ENCODE assay signal across 8 mouse cellular contexts in genomic region chr11:94472585-94472915, GRCm38 (mm10). TPM values are rescaled to one million over a fixed set of nuclear protein-coding genes. Genes with fewer than 3 reads are reported as not detected.
DNase-seq lines count a peak whose midpoint lies in the region; ATAC-seq lines count a peak whose summit lies in the region.

No protein-coding gene starts in this region.

- under 1% methylated on average over 15 of the region's 15 CpGs for WGBS in heart, embryonic 16.5 days
- WGBS in hindbrain, embryonic 11.5 days: under 1% methylated on average over 15 of the region's 15 CpGs
- 1% methylated on average over 15 of the region's 15 CpGs for WGBS in midbrain, embryonic 13.5 days

- H3K36me3 ChIP-seq in heart, embryonic 16.5 days (ENCODE audit: control insufficient read depth, insufficient read depth): no peaks in the 10 kb centered on the region
- no peaks in the 10 kb centered on the region for H3K36me3 ChIP-seq in hindbrain, embryonic 11.5 days (ENCODE audit: control insufficient read depth, insufficient read depth, low read length)
- H3K36me3 ChIP-seq in midbrain, embryonic 13.5 days: no peaks in the 10 kb centered on the region

- peak overlapping the region; percentile 72 for H3K9ac ChIP-seq in heart, embryonic 16.5 days (ENCODE audit: low read length)
- H3K9ac ChIP-seq in hindbrain, embryonic 11.5 days (ENCODE audit: low read depth, low read length): peak overlapping the region; percentile 89
- peak overlapping the region; percentile 95 for H3K9ac ChIP-seq in midbrain, embryonic 13.5 days (replicated peaks)

- H3K4me2 ChIP-seq in heart, embryonic 16.5 days (ENCODE audit: low read depth, low read length): peak overlapping the region; percentile 86
- H3K4me2 ChIP-seq in hindbrain, embryonic 11.5 days (replicated peaks; ENCODE audit: low read depth, low read length): peak overlapping the region; percentile 100
- H3K4me2 ChIP-seq in midbrain, embryonic 13.5 days (replicated peaks): peak overlapping the region; percentile 98

- no peak for DNase-seq in heart, adult 9 months (ENCODE audit: low spot score in 2 of 2)
- peak; percentile 56 for DNase-seq in hindbrain, embryonic 11.5 days (ENCODE audit: low spot score)
- DNase-seq in cerebellum, postnatal 36 days: no peak
- no peak for DNase-seq in layer of hippocampus, adult 8-10 months (ENCODE audit: low spot score in 2 of 2)
- no peak for DNase-seq in urinary bladder, postnatal 10 days (ENCODE audit: low spot score)

- no peak for ATAC-seq in heart, embryonic 16.5 days (replicated peaks; ENCODE audit: extremely low read depth, insufficient read depth, low FRiP score)
- ATAC-seq in hindbrain, embryonic 11.5 days (ENCODE audit: low FRiP score): no peak
- ATAC-seq in midbrain, embryonic 13.5 days: no peak

- no peaks in the 10 kb centered on the region for H3K9me3 ChIP-seq in heart, embryonic 16.5 days (replicated peaks; ENCODE audit: control insufficient read depth, low read length)
- no peaks in the 10 kb centered on the region for H3K9me3 ChIP-seq in hindbrain, embryonic 11.5 days (ENCODE audit: control insufficient read depth, low read length)
- no peaks in the 10 kb centered on the region for H3K9me3 ChIP-seq in midbrain, embryonic 13.5 days

- peak overlapping the region; percentile 60 for H3K4me3 ChIP-seq in heart, embryonic 16.5 days (ENCODE audit: low read length)
- peak overlapping the region; percentile 13; the same call in 1 of the 2 replicates for H3K4me3 ChIP-seq in brown adipose tissue, adult 24 weeks (ENCODE audit: insufficient read depth, low read depth, low read length)
- H3K4me3 ChIP-seq in hindbrain, embryonic 11.5 days (ENCODE audit: low read depth, low read length): peak overlapping the region; percentile 83
- H3K4me3 ChIP-seq in midbrain, embryonic 13.5 days (replicated peaks): peak overlapping the region; percentile 90

- peaks cover 42% of the 10 kb centered on the region for H3K27me3 ChIP-seq in heart, embryonic 16.5 days (ENCODE audit: control insufficient read depth, insufficient read depth, low read length)
- peaks cover 24% of the 10 kb centered on the region for H3K27me3 ChIP-seq in hindbrain, embryonic 11.5 days (ENCODE audit: control insufficient read depth, insufficient read depth, low read length)
- H3K27me3 ChIP-seq in midbrain, embryonic 13.5 days: peaks cover 32% of the 10 kb centered on the region

- no peak overlapping the region for H3K27ac ChIP-seq in heart, embryonic 16.5 days (ENCODE audit: low read length)
- no peak overlapping the region for H3K27ac ChIP-seq in brown adipose tissue, adult 24 weeks (replicated peaks; ENCODE audit: low read depth, low read length)
- peak overlapping the region; percentile 78 for H3K27ac ChIP-seq in hindbrain, embryonic 11.5 days (ENCODE audit: low read depth, low read length)
- H3K27ac ChIP-seq in midbrain, embryonic 13.5 days: peak overlapping the region; percentile 98

- peaks cover 38% of the 10 kb centered on the region for H3K4me1 ChIP-seq in heart, embryonic 16.5 days (ENCODE audit: control insufficient read depth, insufficient read depth, low read length)
- H3K4me1 ChIP-seq in brown adipose tissue, adult 24 weeks (ENCODE audit: control insufficient read depth, insufficient read depth, insufficient read length, low read length): peaks cover 12% of the 10 kb centered on the region
- H3K4me1 ChIP-seq in hindbrain, embryonic 11.5 days (replicated peaks; ENCODE audit: control insufficient read depth, insufficient read depth, low read length): peaks cover 22% of the 10 kb centered on the region
- peaks cover 81% of the 10 kb centered on the region for H3K4me1 ChIP-seq in midbrain, embryonic 13.5 days (replicated peaks)

RNA-seq across cellular contexts. Expression of gene Cacna1g, which starts 1.4 kb away (rescaled TPM):
- polyA plus RNA-seq in heart, embryonic 16.5 days (2015; fragmentation: Nextera tagmentation; extraction: Ambion mirVana): 5.8 and 7.6 TPM in 2 replicates
- 0.83 and 1.0 TPM in 2 replicates for polyA plus RNA-seq in brown adipose tissue, adult 24 weeks (2012; ENCODE audit: insufficient read depth, insufficient read length, missing spikeins)
- 10.9 and 19.3 TPM in 2 replicates for polyA plus RNA-seq in hindbrain, embryonic 11.5 days (2014; fragmentation: Nextera tagmentation; extraction: Ambion mirVana)
- polyA plus RNA-seq in midbrain, embryonic 13.5 days (2015; fragmentation: Nextera tagmentation; extraction: Ambion mirVana): 10.5 and 12.4 TPM in 2 replicates
- 10 to 100 TPM; 49.3 to 83.1 (median 67.7) TPM for total RNA-seq in layer of hippocampus, adult 8-10 months (2022)

RNA-seq across cellular contexts. Expression of gene Spata20, which starts 13.4 kb away (rescaled TPM):
- polyA plus RNA-seq in heart, embryonic 16.5 days (2015; fragmentation: Nextera tagmentation; extraction: Ambion mirVana): 0.08 and 0.25 TPM in 2 replicates
- polyA plus RNA-seq in brown adipose tissue, adult 24 weeks (2012; ENCODE audit: insufficient read depth, insufficient read length, missing spikeins): not detected in 2 replicates
- polyA plus RNA-seq in hindbrain, embryonic 11.5 days (2014; fragmentation: Nextera tagmentation; extraction: Ambion mirVana): not detected in 2 replicates
- 0.10 TPM in 1 of 2 replicates, not detected in the other for polyA plus RNA-seq in midbrain, embryonic 13.5 days (2015; fragmentation: Nextera tagmentation; extraction: Ambion mirVana)
- under 1 TPM in 2 of 4 experiments, not detected in 2; 0.43 to 0.64 TPM for total RNA-seq in layer of hippocampus, adult 8-10 months (2022)

RNA-seq across cellular contexts. Expression of gene Epn3, which starts 27.2 kb away (rescaled TPM):
- polyA plus RNA-seq in heart, embryonic 16.5 days (2015; fragmentation: Nextera tagmentation; extraction: Ambion mirVana): 13.6 and 17.9 TPM in 2 replicates
- polyA plus RNA-seq in brown adipose tissue, adult 24 weeks (2012; ENCODE audit: insufficient read depth, insufficient read length, missing spikeins): not detected in 2 replicates
- 0.80 and 1.3 TPM in 2 replicates for polyA plus RNA-seq in hindbrain, embryonic 11.5 days (2014; fragmentation: Nextera tagmentation; extraction: Ambion mirVana)
- polyA plus RNA-seq in midbrain, embryonic 13.5 days (2015; fragmentation: Nextera tagmentation; extraction: Ambion mirVana): 0.19 and 0.46 TPM in 2 replicates
- 1 to 10 TPM; 1.9 to 2.7 (median 2.4) TPM for total RNA-seq in layer of hippocampus, adult 8-10 months (2022)

RNA-seq across cellular contexts. Expression of gene Mycbpap, which starts 49.0 kb away (rescaled TPM):
- 5.7 and 9.1 TPM in 2 replicates for polyA plus RNA-seq in heart, embryonic 16.5 days (2015; fragmentation: Nextera tagmentation; extraction: Ambion mirVana)
- polyA plus RNA-seq in brown adipose tissue, adult 24 weeks (2012; ENCODE audit: insufficient read depth, insufficient read length, missing spikeins): not detected in 2 replicates
- polyA plus RNA-seq in hindbrain, embryonic 11.5 days (2014; fragmentation: Nextera tagmentation; extraction: Ambion mirVana): 2.1 and 3.3 TPM in 2 replicates
- polyA plus RNA-seq in midbrain, embryonic 13.5 days (2015; fragmentation: Nextera tagmentation; extraction: Ambion mirVana): 2.4 and 3.6 TPM in 2 replicates
- total RNA-seq in layer of hippocampus, adult 8-10 months (2022): 1 to 10 TPM; 3.1 to 7.6 (median 3.5) TPM

Comparison
In these comparisons a context has a peak if more than half of its experiments do, and no peak if none do; other contexts are left out.
1. H3K27ac ChIP-seq: peak in hindbrain, embryonic 11.5 days (single experiment) and midbrain, embryonic 13.5 days (single experiment); none in heart, embryonic 16.5 days (single experiment) and brown adipose tissue, adult 24 weeks (single experiment).
2. H3K4me3 ChIP-seq: peak in every context shown above with its lines; median percentile 90 in midbrain, embryonic 13.5 days; 83 in hindbrain, embryonic 11.5 days; 60 in heart, embryonic 16.5 days; 13 in brown adipose tissue, adult 24 weeks.
3. Peak in every context shown above with its lines, with median percentiles within 50 percentile points of each other: H3K4me2 ChIP-seq and H3K9ac ChIP-seq.